Mouse (Mus musculus): ENCODE measurements around the gene Ripor2.

DNA sequence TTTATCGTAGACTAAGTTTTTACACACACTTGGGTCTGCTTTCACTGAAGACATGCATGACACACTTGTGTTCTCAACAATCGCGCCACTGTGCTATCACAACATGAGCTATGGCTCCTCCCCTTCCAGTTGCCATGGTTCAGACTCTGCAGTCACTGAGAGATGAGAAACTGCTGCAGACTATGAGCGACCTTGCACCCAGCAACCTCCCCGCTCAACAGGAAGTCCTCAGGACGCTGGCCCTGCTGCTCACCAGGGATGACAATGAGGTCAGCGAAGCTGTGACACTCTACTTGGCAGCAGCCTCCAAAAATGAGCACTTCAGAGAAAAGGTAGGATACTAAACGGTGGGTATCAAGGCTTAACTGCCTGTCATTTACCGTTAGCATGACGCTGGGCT, 139.5 kb downstream of the Ripor2 start:
- TF ChIP-seq CTCF (IDR thresholded peaks at IDR 0.05; ENCODE audit: borderline replicate concordance, insufficient read depth, low read length) (no peak), POLR2A (IDR thresholded peaks at IDR 0.05; ENCODE audit: low read depth, low read length) (no peak)

Measured in embryonic fibroblast, embryonic 13.5 days (primary cell).